Mouse (Mus musculus) MEL (cell line): ENCODE results near the gene Ccl12. TPM values are rescaled to one million over a fixed set of nuclear protein-coding genes. Genes with fewer than 3 reads are reported as not detected.

ENCODE experiments used
- DNase-seq: peaks from one replicate; pipeline ENCODE4 v3.0.0; 2011; ENCODE audit warnings: low read depth, low spot score
- H3K27ac ChIP-seq: 2 replicates; pipeline ENCODE4 v1.5.1; 2012; ENCODE audit warnings: low read depth, mild to moderate bottlenecking, control low read depth, low read length, moderate library complexity; ENCODE audit not compliant: control insufficient read depth
- H3K27me3 ChIP-seq, 2 experiments: fragments of 150-350 bp in 1 of 2; sonication (generic) in 1 of 2; 2 replicates each; pipeline ENCODE4 v1.6.1; 2012; ENCODE audit warnings: low read length in 2 of 2, mild to moderate bottlenecking in 2 of 2, improper control_type of control experiment in 1 of 2, moderate library complexity in 1 of 2; ENCODE audit not compliant: insufficient read depth in 2 of 2, control insufficient read depth in 1 of 2
- H3K36me3 ChIP-seq, 2 experiments: 2 replicates each; pipeline ENCODE4 v1.6.1; 2012 to 2014; ENCODE audit warnings: low read length in 2 of 2, improper control_type of control experiment in 1 of 2, inconsistent platforms in 1 of 2, mild to moderate bottlenecking in 1 of 2; ENCODE audit not compliant: insufficient read depth in 2 of 2, control insufficient read depth in 1 of 2
- H3K4me1 ChIP-seq, 2 experiments: fragments of 150-350 bp in 1 of 2; sonication (generic) in 1 of 2; 2 replicates each; pipeline ENCODE4 v1.6.1; 2012; ENCODE audit warnings: low read length in 2 of 2, improper control_type of control experiment in 1 of 2, mild to moderate bottlenecking in 1 of 2; ENCODE audit not compliant: insufficient read depth in 2 of 2, control insufficient read depth in 1 of 2
- H3K4me3 ChIP-seq, 2 experiments: fragments of 150-350 bp in 1 of 2; sonication (generic) in 1 of 2; 2 replicates each; pipeline ENCODE4 v1.5.1; 2012; ENCODE audit warnings: low read depth in 2 of 2, low read length in 2 of 2, mild to moderate bottlenecking in 2 of 2, moderate library complexity in 2 of 2, control low read depth in 1 of 2, improper control_type of control experiment in 1 of 2; ENCODE audit not compliant: control insufficient read depth in 1 of 2, insufficient read depth in 1 of 2
- H3K79me2 ChIP-seq: 2 replicates; pipeline ENCODE4 v1.6.1; 2012; ENCODE audit warnings: mild to moderate bottlenecking, low read length, moderate library complexity; ENCODE audit not compliant: control insufficient read depth, poor library complexity, insufficient read depth
- H3K9ac ChIP-seq: 2 replicates; pipeline ENCODE4 v1.6.1; 2012; ENCODE audit warnings: low read depth, mild to moderate bottlenecking, control low read depth, low read length, moderate library complexity; ENCODE audit not compliant: control insufficient read depth, poor library complexity, severe bottlenecking
- H3K9me3 ChIP-seq: fragments of 150-350 bp; sonication (generic); replicated peaks from 2 replicates; pipeline ENCODE4 v1.6.1; 2012; ENCODE audit warnings: mild to moderate bottlenecking, low read length, improper control_type of control experiment, moderate library complexity; ENCODE audit not compliant: insufficient read depth
- BHLHE40 ChIP-seq: IDR thresholded peaks from 2 replicates; pipeline ENCODE4 v1.6.1; 2012; ENCODE audit warnings: low read depth, mild to moderate bottlenecking, inconsistent platforms, low read length, improper control_type of control experiment, borderline replicate concordance
- CTCF ChIP-seq, 3 experiments: IDR thresholded peaks in 2 of 3; conservative IDR thresholded peaks in 1 of 3; 2 replicates each; pipeline ENCODE4 v1.5.1; 2011 to 2012; ENCODE audit warnings: low read length in 3 of 3, low read depth in 2 of 3, mild to moderate bottlenecking in 2 of 3, improper control_type of control experiment in 1 of 3, inconsistent platforms in 1 of 3, mixed read lengths in 1 of 3, moderate library complexity in 1 of 3; ENCODE audit not compliant: control insufficient read depth in 1 of 3, insufficient read depth in 1 of 3, poor library complexity in 1 of 3, severe bottlenecking in 1 of 3
- E2F4 ChIP-seq: IDR thresholded peaks from 2 replicates; pipeline ENCODE4 v1.6.1; 2011; ENCODE audit warnings: low read depth, low read length, improper control_type of control experiment, borderline replicate concordance
- ELF1 ChIP-seq: IDR thresholded peaks from 2 replicates; pipeline ENCODE4 v1.6.1; 2014; ENCODE audit warnings: low read depth, mild to moderate bottlenecking, inconsistent platforms, low read length, improper control_type of control experiment, moderate library complexity
- GABPA ChIP-seq: IDR thresholded peaks from 2 replicates; pipeline ENCODE4 v1.6.1; 2012; ENCODE audit warnings: low read depth, mild to moderate bottlenecking, inconsistent platforms, low read length, improper control_type of control experiment, moderate library complexity
- GATA1 ChIP-seq: IDR thresholded peaks from 2 replicates; pipeline ENCODE4 v1.6.1; 2011; ENCODE audit warnings: low read depth, low read length, improper control_type of control experiment
- HCFC1 ChIP-seq: IDR thresholded peaks from 2 replicates; pipeline ENCODE4 v1.6.1; 2012; ENCODE audit warnings: low read depth, mild to moderate bottlenecking, inconsistent platforms, low read length, improper control_type of control experiment, moderate library complexity
- JUND ChIP-seq: IDR thresholded peaks from 2 replicates; pipeline ENCODE4 v1.6.1; 2011; ENCODE audit warnings: low read depth, mild to moderate bottlenecking, improper control_type of control experiment, low read length
- KAT2A ChIP-seq: conservative IDR thresholded peaks from 2 replicates; pipeline ENCODE4 v1.6.1; 2012; ENCODE audit warnings: low read depth, low read length, improper control_type of control experiment, inconsistent platforms
- MAX ChIP-seq: IDR thresholded peaks from 2 replicates; pipeline ENCODE4 v1.6.1; 2011; ENCODE audit warnings: low read length, improper control_type of control experiment
- MAZ ChIP-seq: IDR thresholded peaks from 2 replicates; pipeline ENCODE4 v1.6.1; 2012; ENCODE audit warnings: low read depth, mild to moderate bottlenecking, inconsistent platforms, low read length, improper control_type of control experiment
- MYB ChIP-seq: IDR thresholded peaks from 2 replicates; pipeline ENCODE4 v1.6.1; 2011; ENCODE audit warnings: mild to moderate bottlenecking, low read depth, low read length, improper control_type of control experiment
- MYC ChIP-seq: IDR thresholded peaks from 2 replicates; pipeline ENCODE4 v1.6.1; 2011; ENCODE audit warnings: low read depth, mild to moderate bottlenecking, low read length, improper control_type of control experiment, moderate library complexity
- NELFE ChIP-seq: IDR thresholded peaks from 2 replicates; pipeline ENCODE4 v1.6.1; 2011; ENCODE audit warnings: low read depth, low read length, improper control_type of control experiment
- POLR2A ChIP-seq, 2 experiments: IDR thresholded peaks; 2 replicates each; pipeline ENCODE4 v1.6.1; 2011 to 2012; ENCODE audit warnings: low read length in 2 of 2, mild to moderate bottlenecking in 2 of 2, control low read depth in 1 of 2, improper control_type of control experiment in 1 of 2, low read depth in 1 of 2, moderate library complexity in 1 of 2; ENCODE audit not compliant: control insufficient read depth in 1 of 2, insufficient read depth in 1 of 2, poor library complexity in 1 of 2
- POLR2AphosphoS2 ChIP-seq: IDR thresholded peaks from 2 replicates; pipeline ENCODE4 v1.6.1; 2011; ENCODE audit warnings: low read length, improper control_type of control experiment
- RCOR1 ChIP-seq: IDR thresholded peaks from 2 replicates; pipeline ENCODE4 v1.6.1; 2012; ENCODE audit warnings: low read depth, mild to moderate bottlenecking, inconsistent platforms, low read length, improper control_type of control experiment
- SIN3A ChIP-seq: IDR thresholded peaks from 2 replicates; pipeline ENCODE4 v1.6.1; 2012; ENCODE audit warnings: low read length, improper control_type of control experiment, inconsistent platforms
- TAL1 ChIP-seq: IDR thresholded peaks from 2 replicates; pipeline ENCODE4 v1.6.1; 2012; ENCODE audit warnings: mild to moderate bottlenecking, inconsistent platforms, low read length, moderate library complexity, mixed read lengths
- TCF12 ChIP-seq: IDR thresholded peaks from 2 replicates; pipeline ENCODE4 v1.6.1; 2014; ENCODE audit warnings: low read depth, mild to moderate bottlenecking, inconsistent platforms, low read length, improper control_type of control experiment, moderate library complexity
- USF1 ChIP-seq: IDR thresholded peaks from 2 replicates; pipeline ENCODE4 v1.6.1; 2014; ENCODE audit warnings: low read depth, mild to moderate bottlenecking, inconsistent platforms, low read length, improper control_type of control experiment, moderate library complexity
- ZC3H11A ChIP-seq: IDR thresholded peaks from 2 replicates; pipeline ENCODE4 v1.6.1; 2012; ENCODE audit warnings: low read depth, mild to moderate bottlenecking, inconsistent platforms, low read length, improper control_type of control experiment
- ZKSCAN1 ChIP-seq: IDR thresholded peaks from 2 replicates; pipeline ENCODE4 v1.6.1; 2012; ENCODE audit warnings: low read depth, mild to moderate bottlenecking, inconsistent platforms, low read length, improper control_type of control experiment, moderate library complexity
- polyA plus RNA-seq, 2 experiments: library from polyadenylated mRNA; stranded (reverse) in 1 of 2; unstranded in 1 of 2; fragments of >175 nt in 1 of 2; fragments of >200 nt in 1 of 2; gene quantifications; 2 replicates each; pipeline versions ENCODE4 v1.2.1 to v1.2.4; 2012; ENCODE audit warnings: low replicate concordance in 2 of 2, low read depth in 1 of 2; ENCODE audit not compliant: insufficient read length in 2 of 2, insufficient read depth in 1 of 2, missing spikeins in 1 of 2
- total RNA-seq: library from RNA; depleted of rRNA; stranded (reverse); fragments of 300-350 nt; gene quantifications from 2 replicates; pipeline ENCODE4 v1.2.3, GENCODE M21; 2012

Gene Ccl12
- total and polyA plus RNA-seq, 3 experiments = not detected

DNA sequence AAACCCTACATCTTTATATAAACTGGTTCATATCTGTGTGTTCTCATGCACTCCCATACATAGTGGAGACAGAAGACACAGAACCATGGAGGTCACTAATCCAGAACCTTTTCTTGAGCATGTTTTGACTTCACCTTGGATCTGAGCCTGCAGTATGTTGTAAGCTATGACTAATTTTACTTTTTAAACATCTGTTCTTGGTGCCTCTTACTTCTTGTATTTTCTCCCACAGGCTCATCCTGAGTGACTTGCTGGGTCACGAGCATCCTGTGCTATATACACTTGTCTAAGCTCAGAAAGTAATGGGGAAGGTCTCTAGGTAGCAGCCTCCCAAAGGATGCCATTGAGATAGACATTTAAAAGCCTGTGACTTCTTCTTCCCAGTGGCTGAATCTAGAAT is 31.3 kb downstream of the Ccl12 start:
- Histone ChIP-seq H3K9me3 (no peaks in the 10 kb centered on the region), H3K4me3 (no peak overlapping the region), H3K4me1 (no peaks in the 10 kb centered on the region), H3K27me3 (no peaks in the 10 kb centered on the region), H3K36me3 (no peaks in the 10 kb centered on the region), H3K79me2 (no peaks in the 10 kb centered on the region), H3K27ac (no peak overlapping the region), H3K9ac (no peak overlapping the region)
- no peak for DNase-seq
- TF ChIP-seq ZKSCAN1 (no peak), NELFE (no peak), MYC (no peak), POLR2AphosphoS2 (no peak), GABPA (no peak), RCOR1 (no peak), MAZ (no peak), ZC3H11A (no peak)

DNA sequence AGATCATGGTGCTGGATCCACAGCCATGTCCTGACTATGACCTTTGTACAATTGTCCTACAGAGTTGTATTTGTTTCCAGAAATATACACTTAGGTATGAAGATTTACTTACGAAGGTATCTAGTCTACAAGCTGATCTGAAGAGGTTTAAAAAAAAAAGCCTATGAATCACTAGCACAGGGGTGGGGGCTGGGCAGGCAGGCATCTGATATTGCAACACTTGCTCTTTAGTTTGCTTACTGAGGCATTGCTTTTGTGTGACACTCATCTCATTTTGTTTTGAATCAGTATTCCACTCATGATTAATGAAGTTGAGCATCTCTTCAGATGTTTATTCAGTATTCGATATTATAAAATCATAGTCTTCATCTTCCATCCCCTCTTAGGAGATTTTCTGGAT is 34.6 kb downstream of the Ccl12 start:
- no peak for DNase-seq
- Histone ChIP-seq H3K36me3 (no peaks in the 10 kb centered on the region), H3K27me3 (no peaks in the 10 kb centered on the region), H3K27ac (no peak overlapping the region), H3K79me2 (no peaks in the 10 kb centered on the region), H3K9me3 (no peaks in the 10 kb centered on the region), H3K9ac (no peak overlapping the region), H3K4me1 (no peaks in the 10 kb centered on the region), H3K4me3 (no peak overlapping the region)
- TF ChIP-seq NELFE (no peak), ELF1 (no peak), MYB (no peak), MAZ (no peak), POLR2A (IDR thresholded peaks at IDR 0.05; ENCODE audit: control insufficient read depth in 1 of 2, insufficient read depth in 1 of 2, low read depth in 1 of 2, low read length in 2 of 2, poor library complexity in 1 of 2) (no peak), TAL1 (no peak), TCF12 (no peak), ZC3H11A (no peak), E2F4 (no peak), BHLHE40 (no peak), MAX (no peak), USF1 (no peak), CTCF (IDR thresholded peaks at IDR 0.05 in 2 of 3, conservative IDR thresholded peaks at IDR 0.05 in 1 of 3; ENCODE audit: control insufficient read depth in 1 of 3, insufficient read depth in 1 of 3, low read depth in 2 of 3, low read length in 3 of 3, poor library complexity in 1 of 3, severe bottlenecking in 1 of 3) (no peak), GATA1 (no peak), KAT2A (no peak), POLR2AphosphoS2 (no peak), JUND (no peak), HCFC1 (no peak), SIN3A (no peak)
